Mouse (Mus musculus): Measurements from ENCODE around the gene Snx13. TPM values are rescaled to one million over a fixed set of nuclear protein-coding genes. Genes with fewer than 3 reads are reported as not detected.

Snx13 gene
- polyA plus RNA-seq, 1 experiment from 2014 or later, result 23.5 TPM

- ATAC-seq (ENCODE audit: low FRiP score, low TSS enrichment), result no peak
- H3K27me3 ChIP-seq (ENCODE audit: control insufficient read depth, insufficient read depth, low read length), result no peaks in the 10 kb centered on the region
- no peak overlapping the region for H3K4me2 ChIP-seq (replicated peaks; ENCODE audit: low read depth, low read length)
- H3K4me1 ChIP-seq (ENCODE audit: control insufficient read depth, insufficient read depth, low read length), result no peaks in the 10 kb centered on the region
- H3K4me3 ChIP-seq (ENCODE audit: low read length), result no peak overlapping the region
- no peaks in the 10 kb centered on the region for H3K36me3 ChIP-seq (ENCODE audit: control insufficient read depth, insufficient read depth, low read length)
- no peak overlapping the region for H3K9ac ChIP-seq (ENCODE audit: low read depth, low read length)
- WGBS, result 60% methylated on average over 3 of the region's 3 CpGs
- no peak overlapping the region for H3K27ac ChIP-seq (ENCODE audit: low read depth, low read length)
- H3K9me3 ChIP-seq (ENCODE audit: control insufficient read depth, low read length), result no peaks in the 10 kb centered on the region
Measured at GRCm38 (mm10) chr12:35016056-35016455, 30.9 kb upstream of the Snx13 start.

GRCm38 (mm10) chr12:35016481-35017250 is 30.3 kb upstream of the Snx13 start:
- no peaks in the 10 kb centered on the region for H3K27me3 ChIP-seq (ENCODE audit: control insufficient read depth, insufficient read depth, low read length)
- H3K4me1 ChIP-seq (ENCODE audit: control insufficient read depth, insufficient read depth, low read length), result no peaks in the 10 kb centered on the region
- no peak overlapping the region for H3K4me3 ChIP-seq (ENCODE audit: low read length)
- H3K9ac ChIP-seq (ENCODE audit: low read depth, low read length), result no peak overlapping the region
- 67% methylated on average over 9 of the region's 9 CpGs for WGBS
- no peaks in the 10 kb centered on the region for H3K36me3 ChIP-seq (ENCODE audit: control insufficient read depth, insufficient read depth, low read length)
- no peak overlapping the region for H3K27ac ChIP-seq (ENCODE audit: low read depth, low read length)
- ATAC-seq (ENCODE audit: low FRiP score, low TSS enrichment), result no peak; the same call in 1 of the 2 replicates
- no peak overlapping the region for H3K4me2 ChIP-seq (replicated peaks; ENCODE audit: low read depth, low read length)
- no peaks in the 10 kb centered on the region for H3K9me3 ChIP-seq (ENCODE audit: control insufficient read depth, low read length)

DNA sequence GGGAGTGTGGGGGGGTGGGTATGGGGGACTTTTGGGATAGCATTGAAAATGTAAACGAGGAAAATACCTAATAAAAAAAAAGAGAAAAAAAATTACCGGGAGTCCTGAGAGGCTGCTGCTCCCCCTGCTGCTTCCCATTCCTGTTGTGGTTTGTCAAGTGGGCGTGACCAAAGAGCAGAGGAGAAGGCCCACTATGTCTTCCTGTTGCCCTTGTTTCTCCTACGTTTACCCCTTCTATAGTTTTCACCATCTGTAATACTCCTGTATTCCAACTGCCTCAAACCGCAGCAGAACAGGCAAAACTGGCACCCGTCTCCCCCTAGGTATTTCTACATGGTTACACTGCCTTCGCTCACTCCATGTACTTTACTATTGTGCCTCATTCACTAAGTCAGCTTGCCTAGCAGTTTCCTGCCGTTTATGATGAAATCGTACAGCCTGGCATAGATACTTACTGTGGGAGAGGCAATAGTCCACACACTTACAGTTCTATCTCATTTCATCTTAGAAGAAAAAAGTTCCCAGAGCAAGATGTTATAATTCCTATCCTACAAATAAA is 28.2 kb upstream of the Snx13 start:
- ATAC-seq (ENCODE audit: low FRiP score, low TSS enrichment), result no peak
- Histone ChIP-seq H3K4me3 (ENCODE audit: low read length) (no peak overlapping the region), H3K36me3 (ENCODE audit: control insufficient read depth, insufficient read depth, low read length) (no peaks in the 10 kb centered on the region), H3K27me3 (ENCODE audit: control insufficient read depth, insufficient read depth, low read length) (no peaks in the 10 kb centered on the region), H3K9ac (ENCODE audit: low read depth, low read length) (no peak overlapping the region), H3K9me3 (ENCODE audit: control insufficient read depth, low read length) (no peaks in the 10 kb centered on the region), H3K4me2 (replicated peaks; ENCODE audit: low read depth, low read length) (no peak overlapping the region), H3K4me1 (ENCODE audit: control insufficient read depth, insufficient read depth, low read length) (no peaks in the 10 kb centered on the region), H3K27ac (ENCODE audit: low read depth, low read length) (no peak overlapping the region)
- 86% methylated on average over 9 of the region's 9 CpGs for WGBS

DNA sequence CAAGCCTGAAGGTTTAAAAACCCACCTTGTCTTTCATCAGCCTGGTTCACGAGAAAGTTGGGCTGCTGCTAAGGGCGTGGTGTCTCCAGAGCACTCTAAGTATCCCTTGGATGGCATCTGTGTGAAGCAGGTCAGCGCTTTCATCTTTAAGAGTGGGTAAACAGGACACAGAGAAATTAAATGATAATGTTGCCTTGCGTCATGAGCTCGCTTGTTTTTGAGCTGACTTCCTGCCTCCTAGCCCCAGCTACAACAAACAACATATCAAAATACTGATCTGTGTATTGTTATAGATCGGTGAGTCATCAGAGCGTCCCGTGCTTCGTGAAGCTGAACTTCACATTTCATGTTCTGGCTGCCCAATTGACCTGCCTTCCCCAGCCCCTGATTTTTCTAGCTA is 25.7 kb upstream of the Snx13 start:
- Histone ChIP-seq H3K4me3 (ENCODE audit: low read length) (no peak overlapping the region), H3K36me3 (ENCODE audit: control insufficient read depth, insufficient read depth, low read length) (no peaks in the 10 kb centered on the region), H3K9ac (ENCODE audit: low read depth, low read length) (no peak overlapping the region), H3K4me1 (ENCODE audit: control insufficient read depth, insufficient read depth, low read length) (no peaks in the 10 kb centered on the region), H3K27me3 (ENCODE audit: control insufficient read depth, insufficient read depth, low read length) (no peaks in the 10 kb centered on the region), H3K27ac (ENCODE audit: low read depth, low read length) (no peak overlapping the region), H3K9me3 (ENCODE audit: control insufficient read depth, low read length) (no peaks in the 10 kb centered on the region), H3K4me2 (replicated peaks; ENCODE audit: low read depth, low read length) (no peak overlapping the region)
- 72% methylated on average over 9 of the region's 9 CpGs for WGBS
- ATAC-seq (ENCODE audit: low FRiP score, low TSS enrichment), result no peak

DNA sequence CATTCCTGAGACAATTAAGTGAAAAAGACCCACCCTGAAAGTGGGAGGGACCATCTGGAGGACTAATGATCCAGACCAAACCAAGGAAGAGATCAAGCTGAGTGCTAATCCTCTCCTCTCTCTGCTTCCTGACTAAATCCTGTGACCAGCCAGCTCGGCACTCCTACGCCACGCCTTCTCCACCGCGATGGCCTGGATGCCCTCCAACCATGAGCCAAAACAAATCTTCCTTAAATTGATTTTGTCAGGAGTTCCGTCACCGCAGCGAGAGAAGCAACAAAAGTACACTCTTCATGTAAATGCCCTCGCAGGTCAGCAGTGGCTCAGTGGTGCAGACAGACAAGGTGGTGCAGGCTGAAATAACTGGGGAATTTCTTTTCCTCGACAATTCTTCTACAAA is 24.9 kb upstream of the Snx13 start:
- Histone ChIP-seq H3K4me1 (ENCODE audit: control insufficient read depth, insufficient read depth, low read length) (no peaks in the 10 kb centered on the region), H3K9ac (ENCODE audit: low read depth, low read length) (no peak overlapping the region), H3K36me3 (ENCODE audit: control insufficient read depth, insufficient read depth, low read length) (no peaks in the 10 kb centered on the region), H3K9me3 (ENCODE audit: control insufficient read depth, low read length) (no peaks in the 10 kb centered on the region), H3K4me3 (ENCODE audit: low read length) (no peak overlapping the region), H3K27me3 (ENCODE audit: control insufficient read depth, insufficient read depth, low read length) (no peaks in the 10 kb centered on the region), H3K4me2 (replicated peaks; ENCODE audit: low read depth, low read length) (no peak overlapping the region), H3K27ac (ENCODE audit: low read depth, low read length) (no peak overlapping the region)
- WGBS, result 61% methylated on average over 10 of the region's 10 CpGs
- ATAC-seq (ENCODE audit: low FRiP score, low TSS enrichment), result no peak

DNA sequence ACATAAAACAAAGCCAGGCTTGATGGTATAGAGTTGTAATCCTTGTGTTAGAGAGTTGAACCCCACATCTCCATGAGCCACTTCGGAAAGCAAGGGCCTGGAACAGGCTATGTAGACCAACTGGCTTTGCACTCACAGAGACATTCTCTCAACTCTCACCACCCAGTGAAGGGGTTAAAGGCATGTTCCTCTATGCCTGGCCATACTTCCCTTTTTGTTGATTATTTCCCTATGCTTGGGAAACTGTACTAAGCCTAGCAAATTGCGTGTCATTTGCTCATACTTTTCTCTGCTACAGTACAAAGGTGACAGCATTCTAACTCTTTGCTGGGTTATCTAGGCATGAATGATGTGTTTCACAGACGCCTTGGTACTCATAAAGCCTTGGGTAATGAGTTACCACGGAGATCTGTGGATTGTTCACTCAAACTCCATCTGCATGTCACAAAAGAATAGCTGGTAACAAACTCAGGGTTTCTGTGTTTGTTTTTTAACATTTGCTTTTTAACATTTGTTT is 21.0 kb upstream of the Snx13 start:
- no peaks in the 10 kb centered on the region for H3K27me3 ChIP-seq (ENCODE audit: control insufficient read depth, insufficient read depth, low read length)
- WGBS, result 75% methylated on average over 4 of the region's 4 CpGs
- no peak overlapping the region for H3K4me3 ChIP-seq (ENCODE audit: low read length)
- ATAC-seq (ENCODE audit: low FRiP score, low TSS enrichment), result no peak
- no peaks in the 10 kb centered on the region for H3K4me1 ChIP-seq (ENCODE audit: control insufficient read depth, insufficient read depth, low read length)
- H3K9ac ChIP-seq (ENCODE audit: low read depth, low read length), result no peak overlapping the region
- no peaks in the 10 kb centered on the region for H3K9me3 ChIP-seq (ENCODE audit: control insufficient read depth, low read length)
- no peak overlapping the region for H3K27ac ChIP-seq (ENCODE audit: low read depth, low read length)
- no peak overlapping the region for H3K4me2 ChIP-seq (replicated peaks; ENCODE audit: low read depth, low read length)
- H3K36me3 ChIP-seq (ENCODE audit: control insufficient read depth, insufficient read depth, low read length), result no peaks in the 10 kb centered on the region

DNA sequence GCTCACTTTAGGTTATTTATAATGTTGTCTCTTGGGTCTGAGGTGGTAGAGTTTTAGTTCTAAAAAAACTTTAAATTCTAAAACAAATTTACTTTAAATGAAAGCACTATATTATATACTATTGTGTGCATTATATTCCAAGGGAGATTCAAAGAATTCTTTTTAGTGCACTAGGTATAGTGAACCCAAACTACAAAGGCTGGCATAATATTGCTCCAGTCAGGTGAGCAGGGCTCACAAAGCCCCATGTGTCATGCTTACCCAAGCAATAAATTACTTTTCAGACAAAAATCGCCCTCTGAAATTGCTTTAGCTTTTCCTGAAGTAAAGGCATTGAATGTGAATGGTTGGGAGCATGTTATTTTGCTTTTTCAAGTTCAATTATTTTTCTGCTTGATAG is 19.5 kb upstream of the Snx13 start:
- Histone ChIP-seq H3K9me3 (ENCODE audit: control insufficient read depth, low read length) (no peaks in the 10 kb centered on the region), H3K4me2 (replicated peaks; ENCODE audit: low read depth, low read length) (no peak overlapping the region), H3K36me3 (ENCODE audit: control insufficient read depth, insufficient read depth, low read length) (no peaks in the 10 kb centered on the region), H3K4me3 (ENCODE audit: low read length) (no peak overlapping the region), H3K27me3 (ENCODE audit: control insufficient read depth, insufficient read depth, low read length) (no peaks in the 10 kb centered on the region), H3K27ac (ENCODE audit: low read depth, low read length) (no peak overlapping the region), H3K9ac (ENCODE audit: low read depth, low read length) (no peak overlapping the region), H3K4me1 (ENCODE audit: control insufficient read depth, insufficient read depth, low read length) (no peaks in the 10 kb centered on the region)
- ATAC-seq (ENCODE audit: low FRiP score, low TSS enrichment), result 0 out of 2 replicates have a peak, but pooled peaks have one; percentile 66
- WGBS, result 47% methylated on average over 1 of the region's 1 CpGs

- H3K27me3 ChIP-seq (ENCODE audit: control insufficient read depth, insufficient read depth, low read length), result no peaks in the 10 kb centered on the region
- no peak for ATAC-seq (ENCODE audit: low FRiP score, low TSS enrichment)
- H3K4me1 ChIP-seq (ENCODE audit: control insufficient read depth, insufficient read depth, low read length), result no peaks in the 10 kb centered on the region
- peak overlapping the region; percentile 38 for H3K4me2 ChIP-seq (replicated peaks; ENCODE audit: low read depth, low read length)
- no peaks in the 10 kb centered on the region for H3K36me3 ChIP-seq (ENCODE audit: control insufficient read depth, insufficient read depth, low read length)
- 19% methylated on average over 14 of the region's 14 CpGs for WGBS
- H3K4me3 ChIP-seq (ENCODE audit: low read length), result peak overlapping the region; percentile 11; the same call in 1 of the 2 replicates
- no peak overlapping the region; the same call in 1 of the 2 replicates for H3K27ac ChIP-seq (ENCODE audit: low read depth, low read length)
- no peaks in the 10 kb centered on the region for H3K9me3 ChIP-seq (ENCODE audit: control insufficient read depth, low read length)
- H3K9ac ChIP-seq (ENCODE audit: low read depth, low read length), result no peak overlapping the region
Measured at GRCm38 (mm10) chr12:35038668-35039570, 8.1 kb upstream of the Snx13 start.
